Mouse (Mus musculus) neural tube, embryonic 12.5 days (tissue): Measurements from ENCODE around the gene Tex38. TPM values are rescaled to one million over a fixed set of nuclear protein-coding genes. Genes with fewer than 3 reads are reported as not detected.

Experiments used
- ATAC-seq: fragments of 200-750 bp; cut with Nextera tagmentation; 2 replicates; pipeline ENCODE4 v1.8.0; 2017; ENCODE audit warnings: low read depth, mild to moderate bottlenecking, moderate TSS enrichment, moderate library complexity; ENCODE audit not compliant: low FRiP score
- H3K27ac ChIP-seq: fragments of 300-500 bp; sonication (generic); 2 replicates; pipeline ENCODE4 v1.5.1; 2016
- H3K27me3 ChIP-seq: fragments of 300-500 bp; sonication (generic); replicated peaks from 2 replicates; pipeline ENCODE4 v1.6.1; 2016; ENCODE audit warnings: mild to moderate bottlenecking
- H3K36me3 ChIP-seq: fragments of 300-500 bp; sonication (generic); 2 replicates; pipeline ENCODE4 v1.6.1; 2016; ENCODE audit warnings: mild to moderate bottlenecking
- H3K4me1 ChIP-seq: fragments of 300-500 bp; sonication (generic); 2 replicates; pipeline ENCODE4 v1.6.1; 2016
- H3K4me2 ChIP-seq: fragments of 300-500 bp; sonication (generic); replicated peaks from 2 replicates; pipeline ENCODE4 v1.6.1; 2016; ENCODE audit warnings: mild to moderate bottlenecking
- H3K4me3 ChIP-seq: fragments of 300-500 bp; sonication (generic); 2 replicates; pipeline ENCODE4 v1.5.1; 2016
- H3K9ac ChIP-seq: fragments of 300-500 bp; sonication (generic); 2 replicates; pipeline ENCODE4 v1.6.1; 2016; ENCODE audit warnings: mild to moderate bottlenecking
- H3K9me3 ChIP-seq: fragments of 300-500 bp; sonication (generic); 2 replicates; pipeline ENCODE4 v1.6.1; 2016; ENCODE audit warnings: mild to moderate bottlenecking
- WGBS: fragments of 180-500 bp; shearing (Covaris S2); methylation state at CpG from one replicate; pipeline ENCODE4 v1.1.7; 2016; 5-methylcytosine and 5-hydroxymethylcytosine counted together
- polyA plus RNA-seq: library from polyadenylated mRNA; unstranded; fragments of >200 nt; fragmentation: Nextera tagmentation; extraction: Ambion mirVana; gene quantifications from 2 replicates; pipeline ENCODE4 v1.2.1, GENCODE M21; 2016

Gene Tex38
- polyA plus RNA-seq, 1 experiment from 2014 or later = 0.67 TPM

DNA sequence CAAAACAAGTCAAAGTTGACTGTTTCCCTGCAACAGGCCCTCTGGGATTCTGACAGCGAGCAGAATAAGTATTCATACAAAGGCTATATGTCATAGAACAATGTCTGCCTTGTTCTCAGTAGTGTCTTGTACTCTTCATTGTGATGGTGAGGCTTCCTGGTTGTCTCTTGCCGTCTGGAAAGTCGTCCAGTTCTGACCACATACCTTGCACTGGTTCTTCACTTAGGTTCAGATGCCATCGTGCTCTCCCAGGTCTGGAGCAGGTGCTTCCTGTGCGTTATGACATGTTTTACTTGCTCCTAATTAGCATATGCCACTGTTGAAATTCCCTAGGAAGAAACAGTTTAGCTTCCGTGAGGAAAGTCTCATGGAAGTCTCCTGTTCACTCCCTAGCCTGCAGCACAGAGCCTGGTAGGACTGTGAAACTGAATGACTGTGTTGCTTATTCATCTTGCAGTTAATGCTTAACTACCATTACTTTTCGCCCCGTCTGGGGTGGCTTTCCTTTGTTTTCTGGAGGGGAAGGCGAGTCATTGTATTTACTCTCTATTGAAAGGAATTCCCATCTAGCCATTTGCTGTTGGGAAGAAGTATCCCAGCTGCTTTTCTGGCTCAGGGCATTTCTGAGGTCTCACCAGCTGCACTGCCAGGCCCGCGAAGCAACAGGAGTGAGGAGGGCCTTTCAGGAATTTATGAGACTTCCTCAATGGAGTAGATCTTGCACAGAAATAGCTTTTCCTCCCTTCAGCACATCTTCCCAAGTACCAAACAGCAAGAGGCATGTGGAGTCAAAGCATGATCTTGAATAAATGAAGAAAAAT lies 13.0 kb downstream of the Tex38 start:
- Histone ChIP-seq H3K9me3 (no peaks in the 10 kb centered on the region), H3K36me3 (peaks cover 35% of the 10 kb centered on the region), H3K9ac (no peak overlapping the region), H3K4me2 (no peak overlapping the region), H3K27ac (no peak overlapping the region), H3K4me3 (no peak overlapping the region), H3K27me3 (no peaks in the 10 kb centered on the region), H3K4me1 (peaks cover 8% of the 10 kb centered on the region; the same call in 1 of the 2 replicates)
- peak; percentile 66; the same call in 1 of the 2 replicates for ATAC-seq
- whole genome bisulfite sequencing = 18% methylated on average over 11 of the region's 11 CpGs

DNA sequence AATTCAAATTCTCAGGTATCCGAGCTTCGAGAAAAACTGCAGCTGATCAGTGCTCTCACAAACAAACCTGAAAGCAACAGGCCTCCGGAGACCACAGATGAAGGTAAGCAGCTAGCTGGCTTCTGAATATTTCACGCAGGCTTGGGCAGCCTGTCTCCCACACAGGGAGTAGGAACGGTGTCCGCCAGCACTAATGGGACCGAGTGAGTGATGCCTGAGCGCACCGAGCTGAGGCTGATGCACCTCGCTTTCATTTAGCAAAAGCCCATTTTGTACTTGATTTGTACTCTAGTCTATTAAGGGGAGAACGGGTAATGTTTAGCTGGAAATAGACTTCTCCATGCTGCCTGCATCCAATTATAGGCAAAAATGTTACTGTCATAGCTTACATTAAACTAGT lies 16.2 kb downstream of the Tex38 start:
- Histone ChIP-seq H3K9me3 (no peaks in the 10 kb centered on the region), H3K9ac (no peak overlapping the region), H3K27me3 (no peaks in the 10 kb centered on the region), H3K27ac (no peak overlapping the region), H3K4me2 (no peak overlapping the region), H3K4me1 (peaks cover 8% of the 10 kb centered on the region; the same call in 1 of the 2 replicates), H3K4me3 (no peak overlapping the region), H3K36me3 (peaks cover 39% of the 10 kb centered on the region)
- no peak for ATAC-seq
- WGBS = 89% methylated on average over 11 of the region's 11 CpGs

GRCm38 (mm10) chr4:115761206-115761605 lies 19.6 kb downstream of the Tex38 start:
- H3K9me3 ChIP-seq = no peaks in the 10 kb centered on the region
- H3K4me3 ChIP-seq = no peak overlapping the region
- 52% methylated on average over 3 of the region's 3 CpGs for WGBS
- H3K4me1 ChIP-seq = no peaks in the 10 kb centered on the region
- H3K27ac ChIP-seq = no peak overlapping the region
- no peaks in the 10 kb centered on the region for H3K27me3 ChIP-seq
- H3K36me3 ChIP-seq = peaks cover 41% of the 10 kb centered on the region
- H3K9ac ChIP-seq = no peak overlapping the region
- ATAC-seq = no peak
- H3K4me2 ChIP-seq = no peak overlapping the region

GRCm38 (mm10) chr4:115754851-115755250 lies 26.0 kb downstream of the Tex38 start:
- Histone ChIP-seq H3K27ac (no peak overlapping the region), H3K4me3 (no peak overlapping the region), H3K4me1 (no peaks in the 10 kb centered on the region), H3K4me2 (no peak overlapping the region), H3K9me3 (no peaks in the 10 kb centered on the region), H3K9ac (no peak overlapping the region), H3K27me3 (no peaks in the 10 kb centered on the region), H3K36me3 (peaks cover 29% of the 10 kb centered on the region)
- 94% methylated on average over 1 of the region's 1 CpGs for WGBS
- no peak for ATAC-seq

- 92% methylated on average over 3 of the region's 3 CpGs for WGBS
- no peak for ATAC-seq
- H3K27me3 ChIP-seq = no peaks in the 10 kb centered on the region
- no peaks in the 10 kb centered on the region for H3K4me1 ChIP-seq
- peaks cover 30% of the 10 kb centered on the region for H3K36me3 ChIP-seq
- H3K9ac ChIP-seq = no peak overlapping the region
- no peak overlapping the region for H3K4me3 ChIP-seq
- H3K9me3 ChIP-seq = no peaks in the 10 kb centered on the region
- no peak overlapping the region for H3K4me2 ChIP-seq
- no peak overlapping the region for H3K27ac ChIP-seq
Observed at GRCm38 (mm10) chr4:115754101-115754500, 26.7 kb downstream of the Tex38 start.

- no peaks in the 10 kb centered on the region for H3K4me1 ChIP-seq
- H3K4me3 ChIP-seq = no peak overlapping the region
- no peaks in the 10 kb centered on the region for H3K9me3 ChIP-seq
- H3K36me3 ChIP-seq = peaks cover 34% of the 10 kb centered on the region
- H3K4me2 ChIP-seq = no peak overlapping the region
- H3K27ac ChIP-seq = no peak overlapping the region
- 84% methylated on average over 1 of the region's 1 CpGs for WGBS
- H3K27me3 ChIP-seq = no peaks in the 10 kb centered on the region
- no peak overlapping the region for H3K9ac ChIP-seq
- no peak for ATAC-seq
Observed at GRCm38 (mm10) chr4:115749336-115749735, 31.5 kb downstream of the Tex38 start.

- Histone ChIP-seq H3K4me2 (no peak overlapping the region), H3K9ac (no peak overlapping the region), H3K27ac (no peak overlapping the region), H3K4me3 (no peak overlapping the region), H3K27me3 (no peaks in the 10 kb centered on the region), H3K36me3 (peaks cover 25% of the 10 kb centered on the region), H3K9me3 (no peaks in the 10 kb centered on the region), H3K4me1 (no peaks in the 10 kb centered on the region)
- no peak for ATAC-seq
- 2% methylated on average over 1 of the region's 1 CpGs for WGBS
Observed at GRCm38 (mm10) chr4:115748181-115748580, 32.6 kb downstream of the Tex38 start.

DNA sequence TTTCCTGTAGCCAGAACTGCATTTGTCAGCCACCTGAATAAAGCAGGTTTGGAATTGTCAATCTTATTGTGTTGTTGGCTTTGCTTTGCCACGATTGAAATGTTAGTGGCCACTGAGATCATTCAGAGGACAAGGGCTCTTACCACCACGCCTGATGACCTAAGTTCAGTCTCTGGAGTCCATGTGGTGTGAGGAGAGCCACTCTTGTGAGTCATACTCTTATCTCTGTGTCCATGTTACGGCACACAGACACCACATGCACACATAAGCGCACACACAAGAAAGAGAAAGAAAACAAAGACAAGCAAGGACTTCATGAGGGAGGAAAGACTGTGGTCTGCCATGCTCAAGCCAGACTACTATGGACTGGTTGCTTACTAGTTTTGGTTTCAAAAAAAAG lies 37.7 kb downstream of the Tex38 start:
- ATAC-seq = no peak
- Histone ChIP-seq H3K4me2 (no peak overlapping the region), H3K4me3 (no peak overlapping the region), H3K9me3 (no peaks in the 10 kb centered on the region), H3K27me3 (no peaks in the 10 kb centered on the region), H3K27ac (no peak overlapping the region), H3K9ac (no peak overlapping the region), H3K36me3 (peaks cover 38% of the 10 kb centered on the region), H3K4me1 (peaks cover 16% of the 10 kb centered on the region)
- 89% methylated on average over 4 of the region's 4 CpGs for WGBS

DNA sequence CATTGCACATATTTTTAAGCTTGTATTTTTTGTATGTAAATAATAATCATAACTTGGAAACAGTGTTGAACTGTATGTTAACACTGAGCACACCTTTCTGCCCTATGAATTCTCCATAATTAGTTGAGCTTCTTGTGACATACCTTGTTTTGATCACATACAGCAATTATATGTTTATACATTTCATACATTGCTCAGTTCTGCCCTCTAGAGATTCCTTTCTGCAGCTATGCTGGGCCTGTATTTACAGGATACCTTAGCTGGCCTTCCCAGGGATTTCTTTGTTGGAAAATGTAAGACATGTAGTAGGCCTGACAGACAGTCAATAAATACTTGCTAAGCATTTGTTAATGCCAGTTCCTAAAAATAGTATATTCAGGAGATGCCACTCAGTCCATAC lies 38.2 kb downstream of the Tex38 start:
- no peaks in the 10 kb centered on the region for H3K27me3 ChIP-seq
- no peaks in the 10 kb centered on the region for H3K9me3 ChIP-seq
- no peak overlapping the region for H3K4me3 ChIP-seq
- H3K4me2 ChIP-seq = no peak overlapping the region
- H3K9ac ChIP-seq = no peak overlapping the region
- no peak overlapping the region for H3K27ac ChIP-seq
- ATAC-seq = no peak
- H3K36me3 ChIP-seq = peaks cover 36% of the 10 kb centered on the region
- peaks cover 17% of the 10 kb centered on the region for H3K4me1 ChIP-seq

DNA sequence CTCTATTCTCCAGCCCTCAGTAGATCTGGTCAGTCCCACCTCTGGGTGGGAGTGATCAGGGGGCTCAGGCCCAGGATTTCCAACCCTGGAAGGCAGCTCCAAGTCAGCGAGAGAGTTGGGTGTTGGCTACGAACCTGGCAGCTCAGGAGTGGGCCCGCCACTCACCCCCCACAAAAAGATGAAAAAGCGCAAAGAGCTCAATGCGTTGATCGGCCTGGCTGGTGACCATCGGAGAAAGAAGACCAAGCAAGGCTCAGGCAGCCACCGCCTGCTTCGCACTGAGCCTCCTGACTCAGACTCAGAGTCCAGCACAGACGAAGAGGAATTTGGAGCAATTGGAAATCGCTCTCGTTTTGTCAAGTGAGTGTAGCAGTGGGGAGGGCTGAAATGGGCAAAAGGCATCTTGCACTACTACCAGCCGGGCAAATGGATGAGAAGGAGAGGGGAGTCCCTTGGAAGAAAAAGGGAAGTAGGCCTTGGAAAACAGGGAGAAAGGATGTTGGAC lies 42.3 kb downstream of the Tex38 start:
- H3K36me3 ChIP-seq = peaks cover 29% of the 10 kb centered on the region
- no peak overlapping the region for H3K27ac ChIP-seq
- peak overlapping the region; percentile 74 for H3K9ac ChIP-seq
- peak overlapping the region; percentile 83 for H3K4me2 ChIP-seq
- ATAC-seq = no peak
- 52% methylated on average over 13 of the region's 13 CpGs for WGBS
- no peaks in the 10 kb centered on the region for H3K27me3 ChIP-seq
- H3K9me3 ChIP-seq = no peaks in the 10 kb centered on the region
- H3K4me1 ChIP-seq = peaks cover 17% of the 10 kb centered on the region
- H3K4me3 ChIP-seq = peak overlapping the region; percentile 80

GRCm38 (mm10) chr4:115737551-115738041 lies 43.2 kb downstream of the Tex38 start, which contains the start of gene Efcab14:
Gene Efcab14 (plus strand): TSS chr4:115737744.
- under 1% methylated on average over 45 of the region's 45 CpGs for WGBS
- H3K27ac ChIP-seq = peak within 1 kb of the TSS; percentile 50; the same call in 1 of the 2 replicates
- H3K36me3 ChIP-seq = peaks cover 23% of the 10 kb centered on the region
- peak within 1 kb of the TSS; percentile 83 for H3K4me2 ChIP-seq
- peak within 1 kb of the TSS; percentile 80 for H3K4me3 ChIP-seq
- H3K4me1 ChIP-seq = peaks cover 17% of the 10 kb centered on the region
- peak; percentile 100 for ATAC-seq
- peak within 1 kb of the TSS; percentile 74 for H3K9ac ChIP-seq
- no peaks in the 10 kb centered on the region for H3K27me3 ChIP-seq
- no peaks in the 10 kb centered on the region for H3K9me3 ChIP-seq

GRCm38 (mm10) chr4:115734867-115735266 lies 46.0 kb downstream of the Tex38 start:
- Histone ChIP-seq H3K4me1 (peaks cover 17% of the 10 kb centered on the region), H3K27ac (no peak overlapping the region), H3K9ac (no peak overlapping the region), H3K4me3 (no peak overlapping the region), H3K27me3 (0 out of 2 replicates have a peak, but pooled peaks cover 4% of the 10 kb centered on the region), H3K4me2 (no peak overlapping the region), H3K9me3 (no peaks in the 10 kb centered on the region), H3K36me3 (no peaks in the 10 kb centered on the region)
- ATAC-seq = no peak
- WGBS = 68% methylated on average over 4 of the region's 4 CpGs
